Mouse (Mus musculus): ENCODE measurements around the gene Cd59b.

The Cd59b gene

GRCm38 (mm10) chr2:104069704-104070185 is at the start of gene Cd59b:
TSS of gene Cd59b (plus strand) at chr2:104069849.
- in situ Hi-C loops (cut with MboI; ENCODE audit: unreplicated experiment in 2 of 2) = no loop called here

GRCm38 (mm10) chr2:104023096-104023495 is 46.6 kb upstream of the Cd59b start:
- in situ Hi-C loops (cut with MboI; ENCODE audit: unreplicated experiment in 2 of 2) = no loop called here

GRCm38 (mm10) chr2:104024656-104025055 is 45.0 kb upstream of the Cd59b start:
- in situ Hi-C loops (cut with MboI; ENCODE audit: unreplicated experiment in 2 of 2) = loop anchor here in 1 of 2 experiments (25.0 kb wide), 1 partner anchor 563 kb away; the partner anchor contains the start of gene Cstf3

- in situ Hi-C loops (cut with MboI; ENCODE audit: unreplicated experiment in 2 of 2) = loop anchor here in 1 of 2 experiments (25.0 kb wide), 1 partner anchor 560 kb away; the partner anchor contains the start of gene Cstf3
Measured at GRCm38 (mm10) chr2:104027458-104028138, 42.1 kb upstream of the Cd59b start, which contains the start of gene Fbxo3. TSS of gene Fbxo3 (plus strand) at chr2:104027721.

GRCm38 (mm10) chr2:104028139-104028723 is 41.4 kb upstream of the Cd59b start, which contains the start of gene 4931422A03Rik:
TSS of gene 4931422A03Rik (minus strand) at chr2:104028361.
- in situ Hi-C loops (cut with MboI; ENCODE audit: unreplicated experiment in 2 of 2) = loop anchor here in 1 of 2 experiments (25.0 kb wide), 1 partner anchor 559 kb away; the partner anchor contains the start of gene Cstf3

GRCm38 (mm10) chr2:104029074-104029473 is 40.6 kb upstream of the Cd59b start:
- in situ Hi-C loops (cut with MboI; ENCODE audit: unreplicated experiment in 2 of 2) = loop anchor here in 1 of 2 experiments (25.0 kb wide), 1 partner anchor 558 kb away; the partner anchor contains the start of gene Cstf3

GRCm38 (mm10) chr2:104030381-104030780 is 39.3 kb upstream of the Cd59b start:
- in situ Hi-C loops (cut with MboI; ENCODE audit: unreplicated experiment in 2 of 2) = loop anchor here in 1 of 2 experiments (25.0 kb wide), 1 partner anchor 557 kb away; the partner anchor contains the start of gene Cstf3

DNA sequence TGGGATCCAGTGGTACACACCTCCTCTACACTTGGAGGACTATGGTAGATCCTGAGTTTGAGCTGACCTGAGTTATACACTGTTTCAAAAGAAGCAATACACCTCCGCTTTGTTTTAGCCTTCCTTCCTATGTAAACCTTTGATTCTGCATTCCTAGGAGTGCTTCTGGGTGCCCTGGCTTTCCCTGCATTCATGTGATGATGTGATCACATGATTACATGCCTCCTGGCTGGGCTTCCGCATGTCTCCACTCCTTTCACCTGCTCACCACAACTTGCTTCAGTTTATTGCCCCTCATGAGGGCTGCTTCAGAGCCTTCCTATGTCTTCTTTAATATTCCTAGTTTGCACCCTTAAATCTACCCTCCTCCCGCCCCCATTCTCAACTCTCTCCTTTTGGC is 37.6 kb upstream of the Cd59b start:
- in situ Hi-C loops (cut with MboI; ENCODE audit: unreplicated experiment in 2 of 2) = loop anchor here in 1 of 2 experiments (25.0 kb wide), 1 partner anchor 555 kb away; the partner anchor contains the start of gene Cstf3

DNA sequence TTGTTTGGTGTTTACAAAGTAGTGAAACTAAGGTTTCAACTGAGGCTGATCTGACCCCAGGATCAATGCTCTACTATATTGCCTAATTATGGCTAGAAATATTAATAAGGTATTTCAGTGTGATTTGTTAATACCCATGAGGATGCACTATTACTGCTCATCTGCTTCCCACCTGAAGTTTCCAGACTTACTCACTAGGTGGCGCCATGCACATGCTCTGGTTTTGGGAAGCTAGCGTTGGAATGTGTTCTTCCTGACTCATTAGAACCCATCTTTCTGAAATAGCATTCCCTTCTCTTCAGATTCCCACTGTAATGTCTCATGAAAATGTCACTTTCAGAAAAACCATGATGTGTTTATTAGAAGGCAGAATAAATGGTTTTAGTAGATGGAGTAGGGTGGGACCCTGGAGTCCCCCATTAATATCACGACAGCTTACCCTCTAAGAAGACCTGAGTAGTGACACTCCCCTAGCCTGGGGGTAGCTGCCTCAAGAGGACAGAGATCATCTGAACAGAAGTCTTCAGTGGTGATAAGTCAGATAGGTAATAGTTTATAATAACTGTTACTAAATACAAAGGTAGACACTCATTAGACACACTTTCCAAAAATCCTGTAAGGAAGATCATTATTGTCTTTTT is 34.7 kb upstream of the Cd59b start:
- in situ Hi-C loops (cut with MboI; ENCODE audit: unreplicated experiment in 2 of 2) = loop anchor here in 1 of 2 experiments (25.0 kb wide), 1 partner anchor 552 kb away; the partner anchor contains the start of gene Cstf3

DNA sequence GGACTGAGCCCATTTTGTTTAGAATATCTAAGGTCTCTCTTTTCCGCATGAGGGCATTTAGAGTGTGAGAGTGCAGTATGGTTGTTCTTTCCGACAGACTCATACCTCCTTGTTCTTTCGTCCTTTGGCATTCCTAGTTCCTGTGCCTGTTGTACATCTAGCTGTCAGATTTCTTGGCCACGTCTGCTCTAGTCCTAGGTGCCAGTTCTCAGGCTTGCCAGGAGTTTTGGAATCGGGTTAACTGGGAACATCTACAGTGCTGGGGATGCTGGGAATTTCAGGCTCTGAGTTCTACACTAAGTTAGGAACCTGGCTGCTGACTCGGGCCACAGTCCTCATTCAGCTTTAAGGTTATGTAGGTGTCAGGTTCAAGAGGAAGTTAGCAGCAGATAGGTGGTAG is 34.1 kb upstream of the Cd59b start:
- in situ Hi-C loops (cut with MboI; ENCODE audit: unreplicated experiment in 2 of 2) = loop anchor here in 1 of 2 experiments (25.0 kb wide), 1 partner anchor 552 kb away; the partner anchor contains the start of gene Cstf3

- in situ Hi-C loops (cut with MboI; ENCODE audit: unreplicated experiment in 2 of 2) = loop anchor here in 1 of 2 experiments (25.0 kb wide), 1 partner anchor 551 kb away; the partner anchor contains the start of gene Cstf3
Measured at GRCm38 (mm10) chr2:104036316-104036715, 33.3 kb upstream of the Cd59b start.

DNA sequence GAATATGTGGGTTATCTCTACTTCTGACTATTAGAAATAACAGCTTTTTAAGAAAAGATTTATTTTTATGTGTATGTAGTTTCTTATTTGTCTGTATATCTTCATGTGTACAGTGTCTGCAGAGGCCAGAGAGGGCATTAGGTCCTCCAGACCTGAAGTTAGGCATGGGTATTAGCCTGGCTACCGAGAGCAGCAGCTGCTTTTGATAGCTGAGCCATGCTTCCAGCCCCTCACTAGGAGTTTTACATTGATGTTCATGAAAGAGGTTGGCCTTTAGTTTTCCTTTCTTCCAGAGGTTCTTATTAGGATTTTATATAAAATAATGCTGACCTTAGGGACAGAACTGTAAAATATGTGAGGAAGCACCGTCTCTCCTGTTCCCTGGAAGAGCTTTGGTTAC is 31.4 kb upstream of the Cd59b start:
- in situ Hi-C loops (cut with MboI; ENCODE audit: unreplicated experiment in 2 of 2) = loop anchor here in 1 of 2 experiments (25.0 kb wide), 1 partner anchor 549 kb away; the partner anchor contains the start of gene Cstf3

DNA sequence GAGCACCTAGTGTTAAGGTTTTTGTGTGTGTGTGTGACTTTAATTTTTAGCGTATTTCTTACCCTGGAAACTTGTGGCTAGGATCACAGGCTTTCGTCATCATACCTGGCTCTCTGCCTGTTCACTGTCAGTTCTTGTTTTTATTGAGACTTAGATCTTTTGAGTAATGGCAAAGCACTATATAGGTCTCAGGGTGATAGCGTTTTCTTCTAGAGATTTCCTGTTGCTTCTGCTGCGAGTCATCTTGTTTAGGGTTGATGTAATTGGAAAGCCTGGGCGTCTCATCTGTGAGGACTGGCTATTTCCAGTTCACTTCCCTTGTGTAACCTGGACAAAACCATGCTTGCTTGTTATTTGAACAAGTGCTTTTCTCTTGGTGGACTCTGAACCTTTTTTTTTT is 28.0 kb upstream of the Cd59b start:
- in situ Hi-C loops (cut with MboI; ENCODE audit: unreplicated experiment in 2 of 2) = loop anchor here in 1 of 2 experiments (10.0 to 25.0 kb wide), 2 partner anchors 393 to 546 kb away; partner anchors contain the start of gene Cstf3

DNA sequence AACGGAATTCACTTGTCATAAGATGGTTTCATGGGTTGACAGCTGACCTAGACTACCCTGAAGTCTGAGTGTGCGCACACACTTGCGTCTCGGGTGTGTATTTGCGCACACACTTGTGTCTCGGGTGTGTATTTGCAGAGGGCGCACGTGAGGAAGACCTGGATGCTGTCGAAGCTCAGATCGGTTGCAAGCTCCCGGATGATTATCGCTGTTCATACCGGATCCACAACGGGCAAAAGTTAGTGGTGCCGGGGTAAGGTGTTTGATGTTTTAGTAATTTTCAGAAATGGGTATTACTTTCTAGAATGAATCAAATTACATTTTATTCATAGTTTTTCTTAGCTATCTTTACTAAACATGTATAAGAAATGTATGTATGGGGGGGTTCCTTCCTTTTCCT is 26.9 kb upstream of the Cd59b start:
- in situ Hi-C loops (cut with MboI; ENCODE audit: unreplicated experiment in 2 of 2) = loop anchor here in 1 of 2 experiments (10.0 to 25.0 kb wide), 2 partner anchors 392 to 545 kb away; partner anchors contain the start of gene Cstf3

- in situ Hi-C loops (cut with MboI; ENCODE audit: unreplicated experiment in 2 of 2) = loop anchor here in 1 of 2 experiments (10.0 to 25.0 kb wide), 2 partner anchors 391 to 543 kb away; partner anchors contain the start of gene Cstf3
Measured at GRCm38 (mm10) chr2:104043624-104044478, 25.8 kb upstream of the Cd59b start.

GRCm38 (mm10) chr2:104044479-104045080 is 25.1 kb upstream of the Cd59b start:
- in situ Hi-C loops (cut with MboI; ENCODE audit: unreplicated experiment in 2 of 2) = loop anchor here in 1 of 2 experiments (10.0 to 25.0 kb wide), 2 partner anchors 390 to 543 kb away; partner anchors contain the start of gene Cstf3

DNA sequence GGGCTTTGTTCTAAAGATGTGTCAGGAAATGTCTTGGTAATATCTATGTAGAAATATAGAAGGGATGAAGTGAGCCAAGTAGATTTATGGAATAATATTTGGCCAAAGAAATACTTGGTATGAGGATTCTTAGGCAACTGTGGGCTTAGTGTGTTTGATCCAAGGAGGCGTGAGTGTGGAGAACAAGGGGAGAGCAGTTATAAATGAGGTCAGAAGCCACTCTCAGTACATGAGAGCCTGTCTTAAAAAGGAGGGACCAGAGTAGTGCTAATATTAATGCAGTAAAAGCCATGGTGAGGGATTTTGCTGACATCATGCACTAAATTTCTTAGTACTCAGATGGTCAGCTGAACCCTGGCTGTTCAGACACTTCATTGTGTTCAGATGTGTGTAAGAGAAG is 11.3 kb upstream of the Cd59b start:
- in situ Hi-C loops (cut with MboI; ENCODE audit: unreplicated experiment in 2 of 2) = loop anchor here in 1 of 2 experiments (10.0 kb wide), 1 partner anchor 936 kb away; no protein-coding TSS in a partner anchor

DNA sequence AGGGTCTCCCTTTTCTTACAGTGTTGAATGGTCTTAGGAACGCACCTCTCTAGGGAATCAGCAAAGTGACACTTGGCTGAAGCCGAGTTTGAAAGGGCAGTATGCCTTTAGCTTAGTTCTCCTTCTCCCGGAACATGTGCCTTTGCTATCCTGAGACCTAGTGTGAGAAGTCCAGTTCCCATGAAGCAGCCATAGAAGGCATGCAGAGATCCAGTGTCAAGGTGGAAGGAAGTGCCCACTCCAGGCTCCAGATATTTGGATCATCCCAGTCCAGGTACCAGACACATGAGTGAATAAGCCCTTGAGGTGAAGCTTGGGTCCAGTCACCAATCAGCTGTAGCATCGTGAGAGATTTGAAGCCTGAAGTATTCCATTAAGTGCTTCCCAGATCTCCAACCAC is 10.7 kb upstream of the Cd59b start:
- in situ Hi-C loops (cut with MboI; ENCODE audit: unreplicated experiment in 2 of 2) = loop anchor here in 1 of 2 experiments (10.0 kb wide), 1 partner anchor 936 kb away; no protein-coding TSS in a partner anchor
